Mouse (Mus musculus) thymus, adult 18-20 months (tissue): Measurements from ENCODE around the gene Nemp2.

Source experiments
- DNase-seq, 2 experiments: peaks; one replicate each; pipeline ENCODE4 v3.0.0; 2022; ENCODE audit warnings: mixed read lengths in 2 of 2

Gene Nemp2

GRCm38 (mm10) chr1:52630248-52630936 lies at the start of gene Nemp2:
TSS of gene Nemp2 (plus strand) at chr1:52630703.
- peak; percentile 84 to 88 for DNase-seq

GRCm38 (mm10) chr1:52581744-52582143 lies 48.8 kb upstream of the Nemp2 start:
- no peak for DNase-seq

DNA sequence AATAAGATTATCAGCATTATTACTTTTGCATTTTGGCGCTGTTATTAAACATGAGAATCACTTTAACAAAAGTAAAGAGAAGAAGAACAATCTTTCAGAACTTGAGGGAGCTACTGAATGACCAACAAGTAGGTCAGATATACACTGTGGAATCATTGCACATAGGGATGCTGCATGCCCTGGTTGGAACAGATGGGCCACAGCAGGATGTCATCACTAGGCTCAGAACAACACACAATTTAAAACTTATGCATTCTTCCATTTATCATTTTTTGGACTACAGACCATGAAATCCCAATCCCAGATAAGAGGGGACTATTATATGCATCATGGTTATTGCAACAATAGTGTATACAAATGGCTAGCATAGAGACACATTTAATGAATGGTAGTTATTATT lies 47.6 kb upstream of the Nemp2 start:
- DNase-seq, result no peak

DNA sequence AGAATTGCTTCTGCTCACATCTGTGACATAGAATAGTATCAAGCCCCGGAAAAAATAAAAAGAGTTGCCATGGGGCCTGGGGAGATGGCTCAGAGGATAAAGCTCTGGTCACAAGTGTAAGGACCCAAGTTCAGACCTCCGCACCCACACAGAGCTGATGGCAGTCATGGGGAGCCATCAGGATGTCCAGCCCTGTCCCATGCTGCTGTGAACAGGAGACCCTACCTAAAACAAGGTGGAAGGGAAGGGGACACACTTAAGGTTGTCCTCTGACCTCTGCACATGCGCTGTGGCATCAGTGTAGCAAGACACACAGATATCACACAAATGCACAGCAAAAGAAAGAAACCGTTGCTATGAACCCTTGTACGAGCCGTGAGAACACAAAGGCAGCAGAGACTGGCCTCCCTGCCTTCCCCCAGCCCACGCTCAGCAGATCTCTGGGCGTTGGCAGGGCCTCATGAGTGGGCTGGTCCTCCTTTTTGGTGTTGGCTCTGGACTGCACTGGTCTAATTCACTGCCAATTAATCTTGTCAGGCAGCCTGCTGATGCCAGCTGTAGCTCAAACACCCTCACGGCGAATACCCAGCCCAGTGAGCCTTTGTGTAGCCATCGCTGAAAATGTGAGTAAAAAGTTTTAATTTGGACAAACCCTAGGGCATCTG lies 33.4 kb upstream of the Nemp2 start:
- DNase-seq, result no peak

- peak; percentile 48 to 61 for DNase-seq
Observed at GRCm38 (mm10) chr1:52597761-52598160, 32.7 kb upstream of the Nemp2 start.

DNA sequence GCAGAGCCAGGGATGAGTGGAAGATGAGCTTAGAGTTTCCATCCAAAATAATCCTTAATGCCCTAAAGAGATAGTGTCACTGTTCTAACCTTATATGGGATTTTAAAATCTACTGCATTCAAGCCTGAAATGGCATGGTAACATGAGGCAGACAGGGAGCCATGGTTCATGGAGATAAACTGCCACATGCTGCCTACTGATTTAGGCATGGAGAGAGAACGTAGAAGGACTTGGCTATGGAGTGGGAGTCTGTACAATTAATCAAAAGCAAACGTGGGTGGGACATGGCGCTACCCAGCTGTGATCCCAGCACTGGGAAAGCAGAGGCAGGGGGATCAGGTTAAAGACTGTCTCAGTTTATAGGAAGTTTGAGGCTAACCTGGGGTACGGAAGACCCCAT lies 32.1 kb upstream of the Nemp2 start:
- DNase-seq, result no peak

DNA sequence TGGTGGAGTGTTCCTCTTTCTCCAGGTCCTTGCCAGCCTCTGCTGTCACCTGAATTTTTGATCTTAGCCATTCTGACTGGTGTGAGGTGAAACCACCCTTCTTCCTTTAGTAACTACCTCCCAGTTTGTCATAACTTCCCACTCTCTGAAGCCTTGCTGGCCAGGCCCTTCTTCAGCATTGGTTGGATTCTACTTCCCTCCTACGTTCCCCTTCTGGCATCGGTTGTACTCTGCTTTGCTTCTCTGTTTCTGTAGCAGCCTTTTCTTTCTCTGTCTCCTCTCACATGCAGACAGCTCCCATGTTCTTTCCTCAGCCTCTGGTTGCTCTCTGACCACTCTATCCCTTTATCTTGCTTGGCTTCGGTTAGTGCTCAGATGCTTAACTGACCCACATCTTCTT lies 29.0 kb upstream of the Nemp2 start:
- no peak for DNase-seq

GRCm38 (mm10) chr1:52607700-52608099 lies 22.8 kb upstream of the Nemp2 start:
- no peak for DNase-seq

- DNase-seq, result no peak
Observed at GRCm38 (mm10) chr1:52608486-52608885, 22.0 kb upstream of the Nemp2 start.

DNA sequence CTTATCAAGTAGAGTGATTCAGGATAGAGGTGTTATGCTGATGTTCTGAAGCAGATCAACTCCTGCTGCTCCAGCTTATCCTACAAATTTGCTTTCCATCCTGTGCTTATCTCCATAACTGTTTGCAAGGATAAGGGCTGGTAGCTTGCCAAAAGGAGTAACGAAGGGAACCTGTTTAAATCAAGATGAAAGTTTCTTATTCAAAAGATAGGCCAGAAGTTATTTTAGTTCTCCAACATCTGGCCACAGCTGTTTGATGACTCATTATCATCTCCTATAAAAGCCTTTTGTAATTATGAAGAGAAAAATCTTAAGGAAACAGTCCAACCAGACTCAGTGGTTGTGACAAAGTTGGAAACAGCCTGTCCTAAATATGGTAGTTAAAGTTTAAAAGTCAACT lies 12.3 kb upstream of the Nemp2 start:
- no peak for DNase-seq

- no peak for DNase-seq
Observed at GRCm38 (mm10) chr1:52620442-52620841, 10.1 kb upstream of the Nemp2 start.

GRCm38 (mm10) chr1:52630937-52631299 lies 415 bp downstream of the Nemp2 start:
- DNase-seq, result peak; percentile 28 to 68

DNA sequence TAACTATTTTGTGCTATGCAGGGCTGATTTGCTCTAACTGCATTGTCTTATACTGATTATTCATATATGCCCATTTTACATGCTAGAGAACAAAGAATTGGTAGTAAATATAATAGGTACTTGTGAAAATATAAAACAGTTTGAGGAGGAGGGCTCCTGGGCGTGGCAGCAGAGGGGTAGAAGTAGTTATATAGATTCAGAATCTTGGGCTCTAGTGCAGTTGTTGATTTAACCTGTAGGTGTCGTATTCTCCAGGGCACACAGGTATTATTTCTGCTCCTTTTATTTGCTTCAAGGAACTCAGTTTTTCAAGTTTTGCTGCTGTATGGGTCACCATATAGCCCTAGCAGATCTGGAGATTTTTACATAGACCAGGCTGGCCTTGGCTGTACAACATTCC lies 1.1 kb downstream of the Nemp2 start:
- no peak for DNase-seq

GRCm38 (mm10) chr1:52634251-52634650 lies 3.7 kb downstream of the Nemp2 start:
- DNase-seq, result no peak

- DNase-seq, result no peak
Observed at GRCm38 (mm10) chr1:52635932-52636331, 5.4 kb downstream of the Nemp2 start.

DNA sequence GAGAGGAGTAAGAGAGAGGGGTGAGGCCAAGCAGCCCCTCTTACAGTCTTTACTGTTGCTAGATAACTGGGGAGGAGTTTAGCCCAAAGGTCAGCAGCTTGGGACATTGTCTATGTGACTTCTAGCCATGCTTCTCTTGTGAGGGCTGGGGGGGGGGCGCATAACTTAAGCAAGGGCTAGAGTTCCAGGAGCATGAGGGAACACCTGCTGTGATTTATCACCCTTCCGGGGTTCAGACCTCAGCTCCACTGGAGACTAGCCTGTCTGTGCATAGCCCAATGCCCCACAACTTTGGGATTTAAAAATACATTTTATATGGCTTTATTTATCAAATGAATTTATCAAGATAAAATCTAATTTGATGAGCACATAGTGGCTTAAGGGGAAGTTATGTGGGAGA lies 7.6 kb downstream of the Nemp2 start:
- no peak for DNase-seq

- no peak for DNase-seq
Observed at GRCm38 (mm10) chr1:52639090-52639489, 8.6 kb downstream of the Nemp2 start.

- DNase-seq, result no peak
Observed at GRCm38 (mm10) chr1:52640266-52640665, 9.8 kb downstream of the Nemp2 start.

GRCm38 (mm10) chr1:52640736-52641135 lies 10.2 kb downstream of the Nemp2 start:
- no peak for DNase-seq

GRCm38 (mm10) chr1:52648153-52649027 lies 17.9 kb downstream of the Nemp2 start:
- peak; percentile 53 to 65 for DNase-seq

DNA sequence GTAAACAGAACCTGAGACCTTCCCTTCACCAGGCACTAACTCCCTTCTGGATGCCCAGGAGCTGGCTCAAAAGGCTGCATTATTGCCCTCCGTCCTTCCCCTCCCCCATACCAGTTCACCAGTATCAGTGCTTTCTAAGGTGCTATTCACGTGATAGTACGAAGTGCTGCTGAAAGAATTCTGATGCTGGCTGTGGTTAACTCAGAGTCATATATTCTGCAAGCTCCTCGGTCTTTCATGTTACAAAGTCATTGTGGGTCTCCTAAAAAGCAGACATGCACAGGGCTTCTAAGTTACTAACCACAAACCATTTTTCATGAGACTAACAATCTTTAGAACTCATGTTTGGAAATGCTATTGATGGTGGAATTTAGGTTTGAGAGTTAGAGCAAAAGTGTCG lies 19.6 kb downstream of the Nemp2 start:
- no peak for DNase-seq

GRCm38 (mm10) chr1:52652601-52653253 lies 22.2 kb downstream of the Nemp2 start:
- no peak for DNase-seq

- no peak for DNase-seq
Observed at GRCm38 (mm10) chr1:52653366-52653765, 22.9 kb downstream of the Nemp2 start.
